Mouse (Mus musculus): ENCODE data around the gene 1700022I11Rik.

The 1700022I11Rik gene

GRCm38 (mm10) chr4:43032501-43032900, 63.1 kb downstream of the 1700022I11Rik start:
- 86% methylated on average over 1 of the region's 1 CpGs for WGBS

Measured in cerebral cortex, adult 2 months (tissue).